Mouse (Mus musculus): Measurements from ENCODE around the gene Adgrd1.

Adgrd1 gene

GRCm38 (mm10) chr5:129111729-129112128 lies 15.2 kb downstream of the Adgrd1 start:
- Histone ChIP-seq H3K36me3 (ENCODE audit: insufficient read depth, low read length) (no peaks in the 10 kb centered on the region), H3K4me1 (replicated peaks; ENCODE audit: low read depth, low read length) (peaks cover 30% of the 10 kb centered on the region), H3K27me3 (ENCODE audit: insufficient read depth, low read length) (peaks cover 26% of the 10 kb centered on the region), H3K4me3 (replicated peaks; ENCODE audit: low read length) (no peak overlapping the region), H3K9me3 (ENCODE audit: low read length) (no peaks in the 10 kb centered on the region)
- TF ChIP-seq CTCF (conservative IDR thresholded peaks at IDR 0.05; ENCODE audit: low read length) (no peak), NANOG (IDR thresholded peaks at IDR 0.05; ENCODE audit: borderline replicate concordance, low read length) (no peak), POU5F1 (IDR thresholded peaks at IDR 0.05; ENCODE audit: borderline replicate concordance, low read length) (no peak)

GRCm38 (mm10) chr5:129113741-129114476 lies 17.4 kb downstream of the Adgrd1 start:
- Histone ChIP-seq H3K4me3 (replicated peaks; ENCODE audit: low read length) (no peak overlapping the region), H3K27me3 (ENCODE audit: insufficient read depth, low read length) (peaks cover 20% of the 10 kb centered on the region), H3K36me3 (ENCODE audit: insufficient read depth, low read length) (no peaks in the 10 kb centered on the region), H3K9me3 (ENCODE audit: low read length) (no peaks in the 10 kb centered on the region), H3K4me1 (replicated peaks; ENCODE audit: low read depth, low read length) (peaks cover 30% of the 10 kb centered on the region)
- TF ChIP-seq NANOG (IDR thresholded peaks at IDR 0.05; ENCODE audit: borderline replicate concordance, low read length): no peak
- TF ChIP-seq CTCF (conservative IDR thresholded peaks at IDR 0.05; ENCODE audit: low read length): no peak
- TF ChIP-seq POU5F1 (IDR thresholded peaks at IDR 0.05; ENCODE audit: borderline replicate concordance, low read length): no peak

GRCm38 (mm10) chr5:129116299-129116698 lies 19.7 kb downstream of the Adgrd1 start:
- Histone ChIP-seq H3K27me3 (ENCODE audit: insufficient read depth, low read length) (peaks cover 10% of the 10 kb centered on the region), H3K9me3 (ENCODE audit: low read length) (no peaks in the 10 kb centered on the region), H3K4me3 (replicated peaks; ENCODE audit: low read length) (no peak overlapping the region), H3K36me3 (ENCODE audit: insufficient read depth, low read length) (no peaks in the 10 kb centered on the region), H3K4me1 (replicated peaks; ENCODE audit: low read depth, low read length) (peaks cover 27% of the 10 kb centered on the region)
- TF ChIP-seq NANOG (IDR thresholded peaks at IDR 0.05; ENCODE audit: borderline replicate concordance, low read length): no peak
- TF ChIP-seq CTCF (conservative IDR thresholded peaks at IDR 0.05; ENCODE audit: low read length): no peak
- TF ChIP-seq POU5F1 (IDR thresholded peaks at IDR 0.05; ENCODE audit: borderline replicate concordance, low read length): no peak

GRCm38 (mm10) chr5:129117593-129118113 lies 21.1 kb downstream of the Adgrd1 start:
- Histone ChIP-seq H3K9me3 (ENCODE audit: low read length) (no peaks in the 10 kb centered on the region), H3K4me3 (replicated peaks; ENCODE audit: low read length) (no peak overlapping the region), H3K36me3 (ENCODE audit: insufficient read depth, low read length) (no peaks in the 10 kb centered on the region), H3K4me1 (replicated peaks; ENCODE audit: low read depth, low read length) (peaks cover 17% of the 10 kb centered on the region), H3K27me3 (ENCODE audit: insufficient read depth, low read length) (no peaks in the 10 kb centered on the region)
- no peak for TF ChIP-seq POU5F1 (IDR thresholded peaks at IDR 0.05; ENCODE audit: borderline replicate concordance, low read length)
- no peak for TF ChIP-seq NANOG (IDR thresholded peaks at IDR 0.05; ENCODE audit: borderline replicate concordance, low read length)
- no peak for TF ChIP-seq CTCF (conservative IDR thresholded peaks at IDR 0.05; ENCODE audit: low read length)

- H3K4me3 ChIP-seq (replicated peaks; ENCODE audit: low read length): no peak overlapping the region
- H3K9me3 ChIP-seq (ENCODE audit: low read length): no peaks in the 10 kb centered on the region
- H3K36me3 ChIP-seq (ENCODE audit: insufficient read depth, low read length): no peaks in the 10 kb centered on the region
- peaks cover 13% of the 10 kb centered on the region for H3K4me1 ChIP-seq (replicated peaks; ENCODE audit: low read depth, low read length)
- no peaks in the 10 kb centered on the region for H3K27me3 ChIP-seq (ENCODE audit: insufficient read depth, low read length)
- no peak for TF ChIP-seq NANOG (IDR thresholded peaks at IDR 0.05; ENCODE audit: borderline replicate concordance, low read length)
- TF ChIP-seq CTCF (conservative IDR thresholded peaks at IDR 0.05; ENCODE audit: low read length): no peak
- TF ChIP-seq POU5F1 (IDR thresholded peaks at IDR 0.05; ENCODE audit: borderline replicate concordance, low read length): no peak
Measured at GRCm38 (mm10) chr5:129118523-129118922, 22.0 kb downstream of the Adgrd1 start.

GRCm38 (mm10) chr5:129119146-129119545 lies 22.6 kb downstream of the Adgrd1 start:
- Histone ChIP-seq H3K36me3 (ENCODE audit: insufficient read depth, low read length) (no peaks in the 10 kb centered on the region), H3K9me3 (ENCODE audit: low read length) (no peaks in the 10 kb centered on the region), H3K27me3 (ENCODE audit: insufficient read depth, low read length) (no peaks in the 10 kb centered on the region), H3K4me3 (replicated peaks; ENCODE audit: low read length) (no peak overlapping the region), H3K4me1 (replicated peaks; ENCODE audit: low read depth, low read length) (peaks cover 7% of the 10 kb centered on the region; the same call in 1 of the 2 replicates)
- TF ChIP-seq NANOG (IDR thresholded peaks at IDR 0.05; ENCODE audit: borderline replicate concordance, low read length) (no peak), POU5F1 (IDR thresholded peaks at IDR 0.05; ENCODE audit: borderline replicate concordance, low read length) (no peak), CTCF (conservative IDR thresholded peaks at IDR 0.05; ENCODE audit: low read length) (no peak)

- no peaks in the 10 kb centered on the region for H3K9me3 ChIP-seq (ENCODE audit: low read length)
- H3K4me3 ChIP-seq (replicated peaks; ENCODE audit: low read length): no peak overlapping the region
- no peaks in the 10 kb centered on the region for H3K36me3 ChIP-seq (ENCODE audit: insufficient read depth, low read length)
- no peaks in the 10 kb centered on the region; the same call in 1 of the 2 replicates for H3K27me3 ChIP-seq (ENCODE audit: insufficient read depth, low read length)
- H3K4me1 ChIP-seq (replicated peaks; ENCODE audit: low read depth, low read length): no peaks in the 10 kb centered on the region; the same call in 1 of the 2 replicates
- TF ChIP-seq NANOG (IDR thresholded peaks at IDR 0.05; ENCODE audit: borderline replicate concordance, low read length) (no peak), POU5F1 (IDR thresholded peaks at IDR 0.05; ENCODE audit: borderline replicate concordance, low read length) (no peak), CTCF (conservative IDR thresholded peaks at IDR 0.05; ENCODE audit: low read length) (no peak)
Measured at GRCm38 (mm10) chr5:129121654-129122285, 25.2 kb downstream of the Adgrd1 start.

GRCm38 (mm10) chr5:129122491-129122890 lies 25.9 kb downstream of the Adgrd1 start:
- no peaks in the 10 kb centered on the region; the same call in 1 of the 2 replicates for H3K4me1 ChIP-seq (replicated peaks; ENCODE audit: low read depth, low read length)
- no peaks in the 10 kb centered on the region for H3K9me3 ChIP-seq (ENCODE audit: low read length)
- H3K27me3 ChIP-seq (ENCODE audit: insufficient read depth, low read length): no peaks in the 10 kb centered on the region; the same call in 1 of the 2 replicates
- no peaks in the 10 kb centered on the region for H3K36me3 ChIP-seq (ENCODE audit: insufficient read depth, low read length)
- H3K4me3 ChIP-seq (replicated peaks; ENCODE audit: low read length): no peak overlapping the region
- TF ChIP-seq CTCF (conservative IDR thresholded peaks at IDR 0.05; ENCODE audit: low read length) (no peak), POU5F1 (IDR thresholded peaks at IDR 0.05; ENCODE audit: borderline replicate concordance, low read length) (no peak), NANOG (IDR thresholded peaks at IDR 0.05; ENCODE audit: borderline replicate concordance, low read length) (no peak)

Data from E14TG2a.4 (cell line).